Mouse (Mus musculus): ENCODE data around the gene Bin2.

DNA sequence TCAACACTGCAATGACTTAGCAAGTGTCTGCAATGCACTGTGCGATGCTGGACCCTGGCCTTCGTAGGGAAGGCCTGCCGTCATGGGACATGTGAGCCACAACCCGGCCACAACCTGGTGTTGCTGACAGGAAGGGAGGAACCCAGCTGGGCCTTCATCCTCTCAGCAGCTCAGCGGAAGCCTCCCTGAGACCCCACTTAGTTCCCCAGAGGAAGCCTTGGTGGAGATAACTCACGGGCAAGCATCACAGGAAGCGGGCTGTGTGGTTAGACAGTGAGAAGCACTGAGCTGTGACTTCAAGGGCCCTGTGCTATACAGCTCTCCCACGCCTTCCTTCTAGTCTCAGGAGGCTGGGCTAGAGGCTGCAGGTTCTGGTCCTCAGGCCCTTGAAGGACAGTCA lies 36.9 kb upstream of the Bin2 start:
- TF ChIP-seq CTCF (conservative IDR thresholded peaks at IDR 0.05; ENCODE audit: low read length) (no peak), POU5F1 (IDR thresholded peaks at IDR 0.05; ENCODE audit: borderline replicate concordance, low read length) (no peak), NANOG (IDR thresholded peaks at IDR 0.05; ENCODE audit: borderline replicate concordance, low read length) (no peak)

Measured in E14TG2a.4 (cell line).